Mouse (Mus musculus): ENCODE data around the gene Tmem125. TPM values are rescaled to one million over a fixed set of nuclear protein-coding genes. Genes with fewer than 3 reads are reported as not detected.

The Tmem125 gene
- polyA plus RNA-seq, 1 experiment from 2014 or later: 0.70 TPM

Other genes starting within 250 kb of the Tmem125 start
- gene Szt2, start 134.8 kb downstream of the Tmem125 start, polyA plus RNA-seq (2014; fragmentation: Nextera tagmentation; extraction: Ambion mirVana): 7.5 and 10.4 TPM in 2 replicates
- 141 and 149 TPM in 2 replicates for gene Med8, start 134.7 kb downstream of the Tmem125 start, polyA plus RNA-seq (2014; fragmentation: Nextera tagmentation; extraction: Ambion mirVana)
- gene Elovl1, start 116.0 kb downstream of the Tmem125 start, polyA plus RNA-seq (2014; fragmentation: Nextera tagmentation; extraction: Ambion mirVana): 153 and 161 TPM in 2 replicates
- 315 and 340 TPM in 2 replicates for gene Cdc20, start 106.7 kb downstream of the Tmem125 start, polyA plus RNA-seq (2014; fragmentation: Nextera tagmentation; extraction: Ambion mirVana)
- gene Mpl, start 86.5 kb downstream of the Tmem125 start, polyA plus RNA-seq (2014; fragmentation: Nextera tagmentation; extraction: Ambion mirVana): 32.7 and 35.9 TPM in 2 replicates
- gene Tie1, start 54.0 kb downstream of the Tmem125 start, polyA plus RNA-seq (2014; fragmentation: Nextera tagmentation; extraction: Ambion mirVana): 14.1 and 16.0 TPM in 2 replicates
- gene 2610528J11Rik, start 17.0 kb downstream of the Tmem125 start, polyA plus RNA-seq (2014; fragmentation: Nextera tagmentation; extraction: Ambion mirVana): 4.8 and 6.1 TPM in 2 replicates
- gene Cfap57, start 76.7 kb upstream of the Tmem125 start, polyA plus RNA-seq (2014; fragmentation: Nextera tagmentation; extraction: Ambion mirVana): 0.82 and 0.86 TPM in 2 replicates
- gene Ebna1bp2, start 76.8 kb upstream of the Tmem125 start, polyA plus RNA-seq (2014; fragmentation: Nextera tagmentation; extraction: Ambion mirVana): 239 and 247 TPM in 2 replicates
- not detected in 2 replicates for gene Olfr62, start 114.9 kb upstream of the Tmem125 start, polyA plus RNA-seq (2014; fragmentation: Nextera tagmentation; extraction: Ambion mirVana)
- gene Olfr1342, start 148.7 kb upstream of the Tmem125 start, polyA plus RNA-seq (2014; fragmentation: Nextera tagmentation; extraction: Ambion mirVana): not detected in 2 replicates
- gene Olfr1341, start 159.5 kb upstream of the Tmem125 start, polyA plus RNA-seq (2014; fragmentation: Nextera tagmentation; extraction: Ambion mirVana): not detected in 2 replicates
- gene Olfr1340, start 176.1 kb upstream of the Tmem125 start, polyA plus RNA-seq (2014; fragmentation: Nextera tagmentation; extraction: Ambion mirVana): not detected in 2 replicates
- not detected in 2 replicates for gene Olfr1339, start 188.1 kb upstream of the Tmem125 start, polyA plus RNA-seq (2014; fragmentation: Nextera tagmentation; extraction: Ambion mirVana)
- not detected in 2 replicates for gene Olfr1338, start 214.7 kb upstream of the Tmem125 start, polyA plus RNA-seq (2014; fragmentation: Nextera tagmentation; extraction: Ambion mirVana)
- gene Olfr1337, start 238.5 kb upstream of the Tmem125 start, polyA plus RNA-seq (2014; fragmentation: Nextera tagmentation; extraction: Ambion mirVana): not detected in 2 replicates

Measured in liver, embryonic 11.5 days (tissue).